Mouse (Mus musculus) c-Kit-positive CD71-positive TER-119-positive erythroid progenitor cells, embryonic 14.5 days (primary cell): ENCODE data around the gene St8sia4.

Experiments
- DNase-seq: peaks from one replicate; pipeline ENCODE4 v3.0.0-alpha.2; 2013; ENCODE audit warnings: low spot score

Gene St8sia4

DNA sequence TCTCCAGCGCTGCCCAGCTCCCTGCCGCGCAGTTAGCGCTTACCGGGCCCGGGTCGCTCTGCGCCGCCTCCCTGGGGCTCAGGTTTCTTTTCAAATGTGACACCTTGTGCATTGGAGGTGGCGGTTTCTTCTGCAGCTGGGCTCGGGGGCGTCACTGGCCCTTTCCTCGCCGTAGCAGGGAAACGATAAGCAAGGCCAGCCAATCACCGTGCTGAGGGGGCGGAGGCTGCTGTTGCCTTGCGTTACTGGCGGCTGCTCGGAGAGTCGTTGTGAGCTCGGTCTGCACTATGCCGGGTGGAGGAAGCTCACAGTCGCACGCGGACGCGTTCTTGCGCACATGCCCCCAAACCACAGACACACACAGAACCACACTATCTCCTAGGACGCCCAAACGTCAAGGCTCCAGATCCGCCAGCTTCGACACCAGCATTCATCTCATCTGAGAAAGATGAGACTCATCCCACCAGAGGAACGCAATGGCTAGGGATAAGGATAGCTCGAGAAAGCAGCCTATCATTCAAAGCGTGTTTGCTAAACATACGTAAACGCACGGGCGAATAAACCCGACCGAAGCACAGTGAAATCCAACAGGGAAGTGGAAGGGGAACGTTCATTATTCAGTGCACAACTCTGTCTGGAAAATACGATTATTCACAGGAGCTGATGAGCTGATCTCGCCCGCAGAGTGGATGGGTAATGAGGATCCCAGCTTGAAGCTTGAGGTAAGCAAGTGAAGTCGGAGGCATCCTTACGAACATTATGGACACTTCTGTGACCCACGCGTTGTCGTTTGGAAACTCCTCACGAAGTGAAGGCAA lies at the start of gene St8sia4:
St8sia4 (minus strand) TSS at position 137 of the 818 bp plus-strand sequence.
- DNase-seq: peak; percentile 63

- no peak for DNase-seq
Measured at GRCm38 (mm10) chr1:95709181-95709580, 41.8 kb upstream of the St8sia4 start.

DNA sequence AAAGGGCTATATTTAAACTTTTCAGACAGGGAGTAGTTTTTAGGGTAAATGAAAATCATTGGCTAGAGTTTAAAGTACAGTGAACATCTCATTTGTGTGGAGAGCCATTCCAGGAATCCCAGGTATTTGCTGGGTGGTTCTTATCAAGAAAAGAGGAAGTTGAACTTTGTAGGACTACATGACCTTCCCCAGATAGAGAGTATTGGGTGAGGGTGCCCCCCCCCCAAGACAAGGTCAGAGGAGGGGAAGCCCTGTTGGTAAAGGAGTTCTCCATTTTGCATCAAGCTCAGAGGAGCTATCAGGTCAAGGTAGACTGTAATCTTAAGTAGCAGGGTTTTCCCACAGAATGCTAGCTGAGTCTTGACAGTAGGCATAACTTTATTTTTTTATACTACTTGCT lies 32.5 kb upstream of the St8sia4 start:
- DNase-seq: no peak

DNA sequence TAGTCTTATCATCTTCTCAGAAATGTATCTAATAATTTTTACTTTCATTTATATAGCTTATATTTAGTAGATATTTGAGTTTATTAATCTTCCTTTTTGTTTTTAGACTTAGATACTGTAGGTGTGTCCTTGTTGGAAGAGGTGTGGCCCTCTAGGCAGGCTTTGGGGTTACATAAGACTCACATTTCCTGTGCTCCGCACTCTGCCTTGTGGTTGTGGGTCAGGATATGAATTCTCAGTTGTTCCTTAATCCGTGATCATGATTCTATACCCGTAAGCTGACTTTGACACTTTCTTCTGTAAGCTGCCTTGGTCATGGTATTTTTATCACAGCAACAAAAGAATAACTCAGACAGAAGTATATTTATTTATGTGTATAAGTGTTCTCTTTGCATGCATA lies 6.7 kb upstream of the St8sia4 start:
- no peak for DNase-seq

GRCm38 (mm10) chr1:95668253-95668805 lies 958 bp upstream of the St8sia4 start:
- DNase-seq: no peak

DNA sequence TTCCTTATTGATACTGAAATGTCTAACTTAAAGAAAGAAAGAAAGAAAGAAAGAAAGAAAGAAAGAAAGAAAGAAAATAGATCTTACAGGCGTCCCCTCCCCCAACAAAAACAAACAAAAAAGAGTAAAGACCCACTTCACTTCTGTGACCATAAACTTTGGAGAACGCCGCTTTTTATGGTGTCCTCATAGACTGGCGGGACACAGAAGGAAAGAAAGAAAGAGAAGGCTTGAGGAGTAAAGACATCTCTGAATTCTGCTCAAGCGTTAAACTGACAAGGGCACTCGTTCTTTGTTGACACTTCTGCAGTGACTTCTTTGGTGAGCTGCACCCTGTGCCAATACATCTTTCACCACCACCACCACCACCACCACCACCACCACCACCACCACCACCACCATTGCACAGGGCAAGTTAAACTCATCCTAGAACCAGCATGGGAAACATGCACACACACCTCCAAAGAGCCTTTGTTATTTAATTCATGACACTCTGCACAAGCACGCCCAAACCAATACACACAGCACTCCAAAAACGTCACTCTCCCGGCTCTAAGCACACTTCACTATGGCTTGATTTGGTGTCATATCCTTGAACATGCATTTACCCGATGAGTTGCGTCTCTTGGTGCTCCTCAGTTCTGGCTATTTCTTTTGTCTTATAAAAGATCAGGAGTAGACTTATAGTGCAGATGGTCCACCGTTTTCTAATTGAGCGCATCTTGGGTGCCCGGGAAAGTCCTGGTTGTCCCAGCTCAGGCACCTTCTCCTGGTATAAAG lies 640 bp downstream of the St8sia4 start:
- no peak for DNase-seq

DNA sequence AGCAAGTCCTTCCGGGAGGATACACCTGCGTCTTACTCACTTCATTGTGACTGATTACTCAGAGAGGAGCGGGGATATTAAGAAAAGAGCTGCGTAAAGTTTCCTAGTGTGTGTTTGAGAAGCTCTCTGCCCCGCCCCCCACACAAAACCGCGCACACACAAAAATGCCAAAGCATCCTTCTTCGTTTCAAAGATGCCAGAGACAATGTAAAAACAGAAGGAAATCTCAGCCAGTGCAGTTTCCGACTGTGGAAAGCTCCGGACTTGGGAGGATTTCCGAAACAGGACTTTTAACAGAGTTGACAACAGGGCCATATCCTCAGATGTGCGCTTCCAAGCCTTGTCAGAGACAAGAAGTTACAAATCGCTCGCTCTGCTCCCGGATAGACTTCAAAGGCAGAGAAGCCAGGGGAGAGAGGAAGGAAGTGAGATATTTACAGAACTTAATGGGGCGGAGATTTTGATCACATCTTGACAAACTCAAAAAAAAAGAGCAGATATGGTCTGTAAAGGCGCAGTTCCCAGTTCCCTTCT lies 1.4 kb downstream of the St8sia4 start:
- no peak for DNase-seq

- no peak for DNase-seq
Measured at GRCm38 (mm10) chr1:95664969-95665702, 2.2 kb downstream of the St8sia4 start.

DNA sequence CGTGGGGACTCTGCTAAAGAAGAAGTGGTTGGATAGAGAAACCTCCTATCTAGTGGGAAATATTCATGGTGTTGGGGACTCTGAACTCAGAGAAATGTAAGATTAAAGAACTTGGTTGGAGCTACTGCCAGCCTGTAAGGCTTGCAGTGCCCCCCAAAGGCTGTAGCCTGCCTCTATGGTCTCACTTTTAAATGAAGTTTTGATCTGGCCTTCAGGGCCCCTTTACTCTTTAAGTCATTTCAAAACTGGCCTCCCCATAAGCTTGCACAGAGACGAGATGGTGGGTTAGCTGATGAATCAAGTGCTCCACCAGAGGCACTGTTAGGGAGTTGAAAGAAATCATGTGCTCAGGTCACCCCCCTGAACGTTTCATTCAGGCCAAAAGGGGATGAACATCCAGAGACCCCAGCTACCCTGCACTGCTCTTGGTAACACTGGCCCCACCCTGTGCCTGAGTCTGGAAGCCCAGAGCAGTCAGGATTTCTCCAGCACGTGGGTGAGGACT lies 3.0 kb downstream of the St8sia4 start:
- no peak for DNase-seq

DNA sequence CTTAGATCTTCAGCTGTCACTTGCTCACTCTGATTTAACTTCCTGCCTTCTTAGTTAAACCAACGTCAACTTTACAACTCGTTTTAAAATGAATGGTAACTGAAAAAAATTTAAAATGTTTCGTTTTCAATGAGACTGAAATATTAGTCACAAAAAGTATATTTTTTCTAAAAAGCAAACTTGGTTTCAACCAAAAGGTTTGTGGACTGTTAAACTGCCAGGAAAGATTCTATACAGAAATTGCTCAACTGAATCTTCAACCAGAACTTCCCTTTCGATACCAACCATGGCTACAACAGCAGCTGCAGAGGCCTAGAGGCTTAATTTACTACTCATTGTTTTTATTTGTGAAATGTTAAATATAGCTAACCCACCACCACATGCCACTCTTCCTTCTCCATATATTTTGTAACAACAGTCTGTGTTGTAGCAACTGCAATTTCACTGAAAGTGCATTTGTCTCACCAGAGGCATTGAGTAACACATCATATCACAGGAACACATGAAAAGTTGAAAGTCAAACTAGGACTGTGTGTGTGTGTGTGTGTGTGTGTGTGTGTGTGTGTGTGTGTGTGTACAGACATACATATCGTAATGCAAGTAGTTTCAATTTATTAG lies 10.2 kb downstream of the St8sia4 start:
- DNase-seq: no peak

GRCm38 (mm10) chr1:95655564-95655963 lies 11.8 kb downstream of the St8sia4 start:
- no peak for DNase-seq

GRCm38 (mm10) chr1:95653445-95653844 lies 13.9 kb downstream of the St8sia4 start:
- no peak for DNase-seq

- no peak for DNase-seq
Measured at GRCm38 (mm10) chr1:95644292-95644691, 23.1 kb downstream of the St8sia4 start.

- DNase-seq: no peak
Measured at GRCm38 (mm10) chr1:95639001-95639400, 28.4 kb downstream of the St8sia4 start.

- DNase-seq: no peak
Measured at GRCm38 (mm10) chr1:95624376-95624775, 43.0 kb downstream of the St8sia4 start.

DNA sequence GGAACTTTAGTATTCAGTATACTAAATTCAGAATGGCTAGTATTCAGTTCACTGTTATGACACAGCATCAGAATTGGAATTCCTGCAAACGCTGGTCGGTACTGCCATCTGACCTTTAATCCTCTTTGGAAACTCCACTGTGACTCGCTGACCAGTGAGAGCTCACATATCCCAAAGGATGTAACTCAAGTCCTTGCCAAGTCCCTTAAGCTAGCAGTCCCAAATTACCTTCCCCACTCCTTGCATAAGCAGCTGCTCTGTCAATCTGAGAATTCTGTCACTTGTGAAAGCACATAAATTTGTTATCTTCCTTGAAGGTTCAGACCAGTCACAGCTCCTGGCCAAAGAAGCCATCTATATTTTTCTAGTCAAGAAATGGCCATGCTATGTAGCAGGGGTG lies 48.7 kb downstream of the St8sia4 start:
- no peak for DNase-seq

GRCm38 (mm10) chr1:95618125-95618524 lies 49.2 kb downstream of the St8sia4 start:
- no peak for DNase-seq

- no peak for DNase-seq
Measured at GRCm38 (mm10) chr1:95610017-95610416, 57.4 kb downstream of the St8sia4 start.

DNA sequence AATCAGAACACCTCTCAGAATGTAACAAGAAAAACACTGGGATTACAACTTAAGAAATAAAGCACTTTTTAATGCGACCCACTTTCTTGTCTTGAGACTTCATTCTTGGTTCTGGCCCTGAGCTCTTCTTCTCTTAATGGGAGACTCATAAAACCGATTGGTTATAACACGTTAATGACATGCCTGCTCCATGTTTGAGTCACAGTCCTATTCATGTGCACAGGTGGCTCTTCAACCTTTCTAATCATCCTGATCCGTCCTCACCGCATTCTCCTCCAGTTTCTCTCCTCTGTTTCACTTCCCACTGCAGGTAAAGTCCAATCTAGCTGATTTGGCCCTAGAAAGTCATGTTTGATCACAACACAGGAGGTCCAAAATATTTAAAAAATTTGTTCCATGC lies 58.3 kb downstream of the St8sia4 start:
- DNase-seq: no peak

- no peak for DNase-seq
Measured at GRCm38 (mm10) chr1:95605458-95605857, 61.9 kb downstream of the St8sia4 start.

DNA sequence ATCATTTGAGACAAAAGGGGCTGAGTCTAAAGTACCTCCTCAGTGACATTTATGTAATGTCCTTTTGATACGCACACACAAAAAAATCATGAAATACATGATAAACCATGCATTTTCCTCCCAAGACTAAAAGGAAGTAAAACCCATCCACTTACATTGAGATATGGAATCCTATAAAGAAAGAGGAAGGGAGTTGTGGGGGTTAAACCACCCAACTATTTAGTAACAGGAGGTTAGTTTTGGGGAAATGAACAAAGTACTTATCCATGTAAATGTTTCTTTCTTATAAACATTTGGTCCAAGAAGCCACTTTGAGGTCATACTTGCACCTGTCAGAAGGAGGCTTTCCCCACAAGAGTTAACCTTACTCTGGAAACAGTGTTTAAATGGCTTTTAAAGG lies 69.3 kb downstream of the St8sia4 start:
- DNase-seq: no peak
